Comparison of ENCODE assay signal across 11 mouse cellular contexts in the genomic region with DNA sequence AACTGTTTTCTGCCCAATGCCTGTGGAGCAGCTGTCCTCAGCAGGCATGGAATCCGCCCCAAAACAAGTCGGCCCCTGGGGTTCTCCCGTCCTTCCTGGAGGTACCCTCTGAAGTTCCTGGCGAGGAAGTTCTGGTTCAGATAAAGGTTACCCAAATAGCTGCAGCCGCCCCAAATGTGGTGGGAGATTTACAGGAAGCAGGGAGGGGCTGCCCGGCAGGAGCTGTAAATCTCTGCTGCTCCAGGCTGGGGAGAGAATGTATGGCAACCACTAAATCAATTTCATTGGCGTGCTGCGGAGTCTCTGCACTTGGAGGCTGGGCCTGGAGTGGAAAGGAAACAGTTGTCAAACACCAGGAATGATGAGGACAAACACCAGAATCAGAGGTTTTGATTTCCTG.
A peak's percentile ranks its signal among the peaks of the same experiment; 100 is the strongest.
DNase-seq lines count a peak whose midpoint lies in the region; ATAC-seq lines count a peak whose summit lies in the region.
"Had no signal": no experiment of that assay in that cellular context is flagged by ENCODE, and none has a peak within 500 bp of the region (broad histone marks: within the 10 kb centered on the region; RNA-seq: fewer than 3 reads in every experiment).

No protein-coding gene starts in this region.

- WGBS in lung, embryonic 16.5 days, result 23% methylated on average over 8 of the region's 8 CpGs
- WGBS in intestine, embryonic 15.5 days, result 15% methylated on average over 8 of the region's 8 CpGs
- 13% methylated on average over 8 of the region's 8 CpGs for WGBS in neural tube, embryonic 15.5 days

- peaks cover 9% of the 10 kb centered on the region for H3K4me1 ChIP-seq in lung, embryonic 16.5 days (replicated peaks; ENCODE audit: control insufficient read depth, insufficient read depth, low read length)
- H3K4me1 ChIP-seq in intestine, embryonic 15.5 days (replicated peaks), result peaks cover 13% of the 10 kb centered on the region
- peaks cover 20% of the 10 kb centered on the region for H3K4me1 ChIP-seq in neural tube, embryonic 15.5 days

- no peak overlapping the region for H3K4me3 ChIP-seq in lung, embryonic 16.5 days (ENCODE audit: low read length)
- no peak overlapping the region for H3K4me3 ChIP-seq in intestine, embryonic 15.5 days (replicated peaks)
- H3K4me3 ChIP-seq in neural tube, embryonic 15.5 days (replicated peaks), result no peak overlapping the region
- H3K4me3 ChIP-seq: myocyte had no signal

- no peak for DNase-seq in lung, postnatal 36 days
- peak; percentile 36 to 46 for DNase-seq in kidney, postnatal 36 days
- no peak for DNase-seq in urinary bladder, adult 2 months (ENCODE audit: low spot score)
- DNase-seq in layer of hippocampus, adult 11-12 months (ENCODE audit: low spot score), result no peak
- no peak for DNase-seq in gastrocnemius, postnatal 14 days
- DNase-seq: cerebellum, adult 9-10 months had no signal

- no peak overlapping the region for H3K27ac ChIP-seq in lung, embryonic 16.5 days (ENCODE audit: low read length)
- H3K27ac ChIP-seq in intestine, embryonic 15.5 days, result no peak overlapping the region
- no peak overlapping the region for H3K27ac ChIP-seq in neural tube, embryonic 15.5 days (replicated peaks)

- H3K9ac ChIP-seq in lung, embryonic 16.5 days (ENCODE audit: low read length), result no peak overlapping the region
- H3K9ac ChIP-seq in intestine, embryonic 15.5 days, result no peak overlapping the region
- no peak overlapping the region for H3K9ac ChIP-seq in neural tube, embryonic 15.5 days (replicated peaks)

- H3K4me2 ChIP-seq in lung, embryonic 16.5 days (ENCODE audit: low read depth, low read length), result no peak overlapping the region
- 0 out of 2 replicates have a peak overlapping the region, but pooled peaks have one; percentile 3 for H3K4me2 ChIP-seq in intestine, embryonic 15.5 days (replicated peaks)
- H3K4me2 ChIP-seq in neural tube, embryonic 15.5 days, result no peak overlapping the region

- H3K36me3 ChIP-seq in lung, embryonic 16.5 days (ENCODE audit: control insufficient read depth, insufficient read depth, low read length), result no peaks in the 10 kb centered on the region
- H3K36me3 ChIP-seq in intestine, embryonic 15.5 days, result no peaks in the 10 kb centered on the region
- H3K36me3 ChIP-seq in neural tube, embryonic 15.5 days, result no peaks in the 10 kb centered on the region

- no peaks in the 10 kb centered on the region for H3K9me3 ChIP-seq in lung, embryonic 16.5 days (ENCODE audit: control insufficient read depth, low read length)
- H3K9me3 ChIP-seq in intestine, embryonic 15.5 days, result no peaks in the 10 kb centered on the region
- no peaks in the 10 kb centered on the region for H3K9me3 ChIP-seq in neural tube, embryonic 15.5 days (replicated peaks)

- H3K27me3 ChIP-seq in lung, embryonic 16.5 days (ENCODE audit: control insufficient read depth, insufficient read depth, low read depth, low read length), result no peaks in the 10 kb centered on the region
- no peaks in the 10 kb centered on the region for H3K27me3 ChIP-seq in intestine, embryonic 15.5 days (replicated peaks)
- H3K27me3 ChIP-seq in neural tube, embryonic 15.5 days (replicated peaks), result no peaks in the 10 kb centered on the region

- intact Hi-C loops in gastrocnemius, postnatal 14 days (cut with DNase I; ENCODE audit: low total_unique reads), result no loop called here

- ATAC-seq in lung, embryonic 16.5 days (ENCODE audit: low read depth), result peak; percentile 61
- peak; percentile 47; the same call in 1 of the 2 replicates for ATAC-seq in intestine, embryonic 15.5 days
- peak; percentile 52; the same call in 1 of the 2 replicates for ATAC-seq in neural tube, embryonic 15.5 days (ENCODE audit: low FRiP score)
- ATAC-seq: hindbrain, embryonic 16.5 days had no signal

Comparison
In these comparisons a context has a peak if more than half of its experiments do, and no peak if none do; other contexts are left out.
1. DNase-seq: peak in kidney, postnatal 36 days (2 of 2); none in lung, postnatal 36 days (single experiment), urinary bladder, adult 2 months (single experiment), layer of hippocampus, adult 11-12 months (single experiment) and gastrocnemius, postnatal 14 days (single experiment).
2. Peak in every context shown above with its lines, with median percentiles within 50 percentile points of each other: ATAC-seq.